Mouse (Mus musculus) thymus, adult 2 months (tissue): ENCODE data around the gene Usp20. TPM values are rescaled to one million over a fixed set of nuclear protein-coding genes. Genes with fewer than 3 reads are reported as not detected.

Experiments used
- DNase-seq: peaks from one replicate; pipeline ENCODE4 v3.0.0; 2021
- H3K27ac ChIP-seq: fragments of 200-500 bp; 2 replicates; pipeline ENCODE4 v1.5.1; 2012; ENCODE audit warnings: low read length, control low read depth; ENCODE audit not compliant: control insufficient read depth, insufficient read depth
- H3K27me3 ChIP-seq: fragments of 200-500 bp; 2 replicates; pipeline ENCODE4 v1.6.1; 2012; ENCODE audit warnings: mild to moderate bottlenecking, low read length, moderate library complexity, mixed read lengths; ENCODE audit not compliant: control insufficient read depth, insufficient read depth
- H3K36me3 ChIP-seq: fragments of 200-500 bp; 2 replicates; pipeline ENCODE4 v1.6.1; 2012; ENCODE audit warnings: mild to moderate bottlenecking, low read length, moderate library complexity; ENCODE audit not compliant: control insufficient read depth, insufficient read depth
- H3K4me1 ChIP-seq: fragments of 200-500 bp; replicated peaks from 2 replicates; pipeline ENCODE4 v1.6.1; 2012; ENCODE audit warnings: low read length; ENCODE audit not compliant: control insufficient read depth, insufficient read depth
- H3K4me3 ChIP-seq: fragments of 200-500 bp; 2 replicates; pipeline ENCODE4 v1.5.1; 2012; ENCODE audit warnings: mild to moderate bottlenecking, low read length, control low read depth, moderate library complexity; ENCODE audit not compliant: control insufficient read depth, insufficient read depth
- CTCF ChIP-seq: fragments of 200-500 bp; IDR thresholded peaks from 2 replicates; pipeline ENCODE4 v1.5.1; 2012; ENCODE audit warnings: mild to moderate bottlenecking, control low read depth, low read length, moderate library complexity, borderline replicate concordance; ENCODE audit not compliant: control insufficient read depth, poor library complexity, insufficient read depth; ENCODE audit errors: extremely low read depth
- POLR2A ChIP-seq: fragments of 200-500 bp; IDR thresholded peaks from 2 replicates; pipeline ENCODE4 v1.6.1; 2012; ENCODE audit warnings: mild to moderate bottlenecking, low read length, control low read depth, moderate library complexity; ENCODE audit not compliant: control insufficient read depth, poor library complexity, insufficient read depth; ENCODE audit errors: extremely low read depth
- WGBS: fragments of 180-500 bp; shearing (Covaris S2); methylation state at CpG from one replicate; pipeline ENCODE4 v1.1.7; 2018; 5-methylcytosine and 5-hydroxymethylcytosine counted together
- polyA plus RNA-seq: library from polyadenylated mRNA; depleted of rRNA; stranded (reverse); fragments of >200 nt; gene quantifications from 2 replicates; pipeline ENCODE4 v1.2.3, GENCODE M21; 2012

The Usp20 gene
- polyA plus RNA-seq, 1 experiment = 24.9 TPM

DNA sequence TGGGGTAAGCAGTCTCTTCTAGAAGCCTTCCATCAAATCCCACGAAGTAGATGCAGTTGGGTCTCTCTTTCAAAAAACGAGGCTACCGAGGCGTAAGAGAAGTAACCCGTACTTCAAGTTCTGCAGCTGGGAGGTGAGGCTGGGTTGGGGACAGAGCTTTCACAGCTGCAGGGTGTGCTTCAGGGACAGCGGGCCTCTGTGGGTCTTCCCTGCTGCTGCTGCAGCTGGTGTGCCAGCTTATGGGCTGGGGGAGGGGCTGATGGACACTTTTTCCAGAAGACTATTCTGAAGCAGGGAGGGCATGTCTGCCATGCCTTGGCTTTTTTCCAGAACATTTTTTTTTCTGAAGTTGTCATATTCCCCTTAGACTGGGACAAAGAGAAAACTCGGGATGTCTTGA is 945 bp downstream of the Usp20 start:
- peak; percentile 14 for DNase-seq
- H3K4me1 ChIP-seq = peaks cover 18% of the 10 kb centered on the region
- TF ChIP-seq POLR2A = no peak
- no peak for TF ChIP-seq CTCF
- H3K36me3 ChIP-seq = no peaks in the 10 kb centered on the region
- H3K4me3 ChIP-seq = no peak overlapping the region
- WGBS = 36% methylated on average over 7 of the region's 7 CpGs
- no peak overlapping the region for H3K27ac ChIP-seq
- no peaks in the 10 kb centered on the region for H3K27me3 ChIP-seq

- peak; percentile 44 for DNase-seq
- Histone ChIP-seq H3K4me1 (peaks cover 18% of the 10 kb centered on the region), H3K36me3 (no peaks in the 10 kb centered on the region), H3K4me3 (no peak overlapping the region), H3K27ac (no peak overlapping the region), H3K27me3 (no peaks in the 10 kb centered on the region)
- TF ChIP-seq CTCF (no peak), POLR2A (no peak)
- WGBS = 50% methylated on average over 17 of the region's 17 CpGs
Observed at GRCm38 (mm10) chr2:30985111-30986020, 3.3 kb downstream of the Usp20 start.

GRCm38 (mm10) chr2:30990221-30990620 is 8.1 kb downstream of the Usp20 start:
- TF ChIP-seq CTCF (no peak), POLR2A (no peak)
- H3K4me1 ChIP-seq = peaks cover 4% of the 10 kb centered on the region
- WGBS = 95% methylated on average over 9 of the region's 9 CpGs

DNA sequence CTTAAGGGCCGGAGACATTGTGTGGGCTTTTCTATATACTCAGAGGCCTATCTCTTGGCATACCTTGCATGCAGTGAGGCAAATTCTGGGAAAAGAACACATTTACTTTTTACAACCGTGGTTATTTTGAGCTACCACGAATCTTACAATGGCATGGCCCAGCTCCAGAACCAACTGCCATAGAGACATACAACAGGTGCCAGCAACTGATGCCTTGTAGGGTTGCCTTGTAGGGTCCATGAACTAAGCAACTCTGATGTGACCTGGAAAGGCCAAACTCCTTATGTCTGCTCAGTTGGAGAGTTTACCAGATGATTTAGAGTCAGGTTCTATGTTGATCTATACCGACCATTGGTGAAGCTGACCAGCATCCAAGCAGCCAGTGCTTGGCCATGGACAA is 12.8 kb downstream of the Usp20 start:
- no peaks in the 10 kb centered on the region for H3K36me3 ChIP-seq
- no peak for DNase-seq
- no peak overlapping the region for H3K4me3 ChIP-seq
- TF ChIP-seq CTCF (no peak), POLR2A (no peak)
- H3K27me3 ChIP-seq = no peaks in the 10 kb centered on the region
- peaks cover 3% of the 10 kb centered on the region; the same call in 1 of the 2 replicates for H3K4me1 ChIP-seq
- no peak overlapping the region for H3K27ac ChIP-seq
- 81% methylated on average over 4 of the region's 4 CpGs for WGBS

More at GRCm38 (mm10) chr2:30990221-30990620, 8.1 kb downstream of the Usp20 start:
- Histone ChIP-seq H3K4me3 (no peak overlapping the region), H3K27me3 (no peaks in the 10 kb centered on the region), H3K27ac (no peak overlapping the region), H3K36me3 (no peaks in the 10 kb centered on the region)
- DNase-seq = no peak

DNA sequence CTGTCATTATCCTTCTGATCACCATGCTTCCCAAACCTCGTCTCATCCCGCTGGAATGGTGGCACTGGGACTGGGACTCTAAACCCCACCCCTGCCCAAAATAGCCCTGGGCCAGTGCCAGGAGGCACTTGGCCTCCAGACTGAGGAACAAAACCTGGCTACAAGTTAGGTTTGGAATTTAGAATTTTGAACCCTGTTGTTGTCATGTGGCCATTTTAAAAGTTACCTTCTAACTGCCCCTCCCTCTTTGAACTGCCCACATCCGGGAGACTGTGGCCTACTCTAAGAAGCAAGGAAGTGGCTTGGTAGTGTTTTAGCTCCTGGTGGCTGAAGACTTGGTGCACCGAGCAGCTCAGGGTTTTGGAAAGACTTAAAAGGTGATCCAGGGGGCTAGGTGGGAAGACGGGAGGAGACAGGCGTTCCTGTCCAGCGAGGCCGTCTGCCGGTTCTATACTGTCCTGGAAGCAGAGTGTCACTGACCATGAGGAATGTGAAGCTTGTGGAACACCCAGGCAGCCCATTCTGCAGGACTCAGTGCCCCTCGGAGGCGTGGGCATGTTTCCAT is 13.4 kb downstream of the Usp20 start:
- DNase-seq = no peak
- TF ChIP-seq CTCF (no peak), POLR2A (no peak)

DNA sequence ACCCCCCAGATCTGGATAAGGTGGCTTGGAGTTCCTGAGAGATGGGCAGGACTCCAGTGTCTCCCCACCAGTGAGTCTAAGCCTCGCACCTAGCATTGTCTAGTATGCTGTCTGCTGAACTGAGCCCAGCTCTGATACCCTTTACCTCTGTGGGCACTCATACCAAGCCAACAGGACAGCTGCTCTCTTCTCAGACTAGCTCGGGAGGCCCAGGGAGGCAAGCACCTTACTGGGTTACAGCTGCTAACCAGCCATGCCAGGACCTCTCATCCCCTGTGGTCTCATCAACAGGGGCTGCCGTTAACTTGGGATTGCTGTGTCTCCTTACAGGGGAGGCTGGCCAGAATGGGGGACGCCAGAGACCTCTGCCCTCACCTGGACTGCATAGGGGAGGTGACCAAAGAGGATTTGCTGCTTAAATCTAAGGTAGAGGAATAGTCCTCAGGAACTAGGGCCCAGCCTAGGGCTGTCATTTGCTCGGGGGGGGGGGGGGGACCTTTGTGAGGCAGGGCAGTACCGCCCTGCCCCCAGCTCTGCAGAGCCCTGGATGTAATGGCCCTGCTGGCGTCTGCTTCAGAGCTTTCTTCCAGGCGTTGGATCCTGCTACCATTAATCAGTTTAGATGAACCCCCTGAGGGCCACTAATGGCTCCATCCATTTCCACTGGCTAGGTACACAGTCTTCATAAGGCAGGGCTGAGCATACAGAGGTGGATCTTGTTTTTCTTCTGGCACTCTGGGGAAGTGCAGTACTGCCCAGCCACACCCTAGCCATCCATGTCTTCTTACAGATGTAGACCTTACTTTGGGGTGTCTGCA is 16.6 kb downstream of the Usp20 start:
- H3K4me1 ChIP-seq = peaks cover 3% of the 10 kb centered on the region; the same call in 1 of the 2 replicates
- no peak overlapping the region for H3K27ac ChIP-seq
- 94% methylated on average over 8 of the region's 8 CpGs for WGBS
- TF ChIP-seq POLR2A = no peak
- TF ChIP-seq CTCF = no peak
- DNase-seq = no peak
- no peaks in the 10 kb centered on the region for H3K27me3 ChIP-seq
- H3K4me3 ChIP-seq = no peak overlapping the region
- H3K36me3 ChIP-seq = no peaks in the 10 kb centered on the region

More for the DNA sequence above, 13.4 kb downstream of the Usp20 start:
- peaks cover 3% of the 10 kb centered on the region; the same call in 1 of the 2 replicates for H3K4me1 ChIP-seq
- no peak overlapping the region for H3K27ac ChIP-seq
- H3K27me3 ChIP-seq = no peaks in the 10 kb centered on the region
- no peak overlapping the region for H3K4me3 ChIP-seq
- 78% methylated on average over 11 of the region's 11 CpGs for WGBS
- no peaks in the 10 kb centered on the region for H3K36me3 ChIP-seq
